Mouse (Mus musculus) left cerebral cortex, adult 2 months (tissue): Measurements from ENCODE around the gene Fam169a. TPM values are rescaled to one million over a fixed set of nuclear protein-coding genes. Genes with fewer than 3 reads are reported as not detected.

ENCODE experiments used
- DNase-seq, 2 experiments: peaks; one replicate each; pipeline ENCODE4 v3.0.0; 2021 to 2022; ENCODE audit warnings: low spot score in 2 of 2, mixed read lengths in 1 of 2; ENCODE audit errors: extremely low spot score in 1 of 2
- H3K27ac ChIP-seq: fragments of 200-600 bp; 2 replicates; pipeline ENCODE4 v1.8.1; 2022
- H3K4me3 ChIP-seq: fragments of 200-600 bp; 2 replicates; pipeline ENCODE4 v1.8.1; 2022
- CTCF ChIP-seq: fragments of 200-600 bp; IDR thresholded peaks from 2 replicates; pipeline ENCODE4 v1.8.1; 2022; ENCODE audit warnings: antibody characterized with exemption, mild to moderate bottlenecking, moderate library complexity
- intact Hi-C: fragments of 180-260 bp; cut with DNase I; formaldehyde crosslinking; loops from one replicate; pipeline ENCODE4 v1.15.1; 2025
- long read RNA-seq, 2 experiments: library from polyadenylated mRNA; stranded (forward); transcript quantifications; one replicate each; pipeline ENCODE4 v2.0.0; 2021; ENCODE audit warnings: borderline mapping rate in 2 of 2
- total RNA-seq, 2 experiments: library from RNA; stranded (reverse); gene quantifications; 2 replicates each; pipeline ENCODE4 v1.2.3; 2021

The Fam169a gene
- total RNA-seq: 10 to 100 TPM; 46.2 to 48.1 TPM
- long read RNA-seq, experiment 1, full-length matches to known transcripts: 44 of 96 reads
- long read RNA-seq, experiment 1, partial matches to known transcripts: 13 of 96 reads
- long read RNA-seq, experiment 1, other reads (novel, unspliced or antisense): 39 of 96 reads
- long read RNA-seq, experiment 2, full-length matches to known transcripts: 32 of 60 reads
- long read RNA-seq, experiment 2, partial matches to known transcripts: 6 of 60 reads
- long read RNA-seq, experiment 2, other reads (novel, unspliced or antisense): 22 of 60 reads

GRCm38 (mm10) chr13:97066649-97067550 is at the start of gene Fam169a:
Fam169a (plus strand) TSS chr13:97067286.
- Histone ChIP-seq H3K27ac (no peak within 1 kb of the TSS), H3K4me3 (no peak within 1 kb of the TSS)
- TF ChIP-seq CTCF: no peak
- intact Hi-C loops: no loop called here
- no peak for DNase-seq

- no peak overlapping the region for H3K4me3 ChIP-seq
- no peak for DNase-seq
- intact Hi-C loops: no loop called here
- no peak overlapping the region for H3K27ac ChIP-seq
- no peak for TF ChIP-seq CTCF
These were observed 49.4 kb upstream of the Fam169a start for GRCm38 (mm10) chr13:97017711-97018110.

GRCm38 (mm10) chr13:97020122-97020521 is 47.0 kb upstream of the Fam169a start:
- Histone ChIP-seq H3K4me3 (no peak overlapping the region), H3K27ac (no peak overlapping the region)

GRCm38 (mm10) chr13:97021906-97022305 is 45.2 kb upstream of the Fam169a start:
- Histone ChIP-seq H3K4me3 (no peak overlapping the region), H3K27ac (no peak overlapping the region)
- intact Hi-C loops: no loop called here
- TF ChIP-seq CTCF: no peak
- no peak for DNase-seq

More at GRCm38 (mm10) chr13:97020122-97020521, 47.0 kb upstream of the Fam169a start:
- no peak for TF ChIP-seq CTCF
- DNase-seq: no peak
- intact Hi-C loops: no loop called here

GRCm38 (mm10) chr13:97030075-97030474 is 37.0 kb upstream of the Fam169a start:
- no peak for TF ChIP-seq CTCF
- Histone ChIP-seq H3K27ac (no peak overlapping the region), H3K4me3 (no peak overlapping the region)
- DNase-seq: no peak
- intact Hi-C loops: no loop called here

- no peak for TF ChIP-seq CTCF
- no peak within 1 kb of the TSS for H3K4me3 ChIP-seq
- no peak for DNase-seq
- no peak within 1 kb of the TSS for H3K27ac ChIP-seq
- intact Hi-C loops: no loop called here
These were observed 32.8 kb upstream of the Fam169a start, which contains the start of gene 1700029F12Rik for GRCm38 (mm10) chr13:97034262-97034661. 1700029F12Rik (minus strand) TSS chr13:97034362.

- Histone ChIP-seq H3K27ac (no peak overlapping the region), H3K4me3 (no peak overlapping the region)
- no peak for DNase-seq
- no peak for TF ChIP-seq CTCF
- intact Hi-C loops: loop anchor here (10.0 kb wide), 2 partner anchors 196 to 316 kb away; no protein-coding TSS in a partner anchor
These were observed 15.9 kb upstream of the Fam169a start for GRCm38 (mm10) chr13:97051158-97051557.

GRCm38 (mm10) chr13:97052667-97053066 is 14.4 kb upstream of the Fam169a start:
- no peak overlapping the region for H3K4me3 ChIP-seq
- intact Hi-C loops: loop anchor here (2.0 to 10.0 kb wide), 3 partner anchors 46 to 318 kb away; no protein-coding TSS in a partner anchor
- peak; percentile 93 for TF ChIP-seq CTCF
- peak; percentile 76 to 81 for DNase-seq
- no peak overlapping the region for H3K27ac ChIP-seq

- no peak overlapping the region for H3K4me3 ChIP-seq
- no peak for TF ChIP-seq CTCF
- DNase-seq: no peak
- intact Hi-C loops: loop anchor here (2.0 to 10.0 kb wide), 3 partner anchors 47 to 319 kb away; no protein-coding TSS in a partner anchor
- no peak overlapping the region for H3K27ac ChIP-seq
These were observed 13.2 kb upstream of the Fam169a start for GRCm38 (mm10) chr13:97053844-97054243.

GRCm38 (mm10) chr13:97057817-97058216 is 9.3 kb upstream of the Fam169a start:
- TF ChIP-seq CTCF: no peak
- H3K27ac ChIP-seq: no peak overlapping the region
- no peak overlapping the region for H3K4me3 ChIP-seq
- intact Hi-C loops: loop anchor here (10.0 kb wide), 2 partner anchors 203 to 323 kb away; no protein-coding TSS in a partner anchor
- no peak for DNase-seq

GRCm38 (mm10) chr13:97059746-97060145 is 7.3 kb upstream of the Fam169a start:
- TF ChIP-seq CTCF: no peak
- no peak overlapping the region for H3K27ac ChIP-seq
- no peak overlapping the region for H3K4me3 ChIP-seq
- intact Hi-C loops: loop anchor here (10.0 kb wide), 2 partner anchors 205 to 325 kb away; no protein-coding TSS in a partner anchor
- no peak for DNase-seq

GRCm38 (mm10) chr13:97060331-97060730 is 6.8 kb upstream of the Fam169a start:
- DNase-seq: no peak
- no peak overlapping the region for H3K27ac ChIP-seq
- intact Hi-C loops: no loop called here
- TF ChIP-seq CTCF: no peak
- no peak overlapping the region for H3K4me3 ChIP-seq
